Mouse (Mus musculus): ENCODE results near the gene Ssr2.

DNA sequence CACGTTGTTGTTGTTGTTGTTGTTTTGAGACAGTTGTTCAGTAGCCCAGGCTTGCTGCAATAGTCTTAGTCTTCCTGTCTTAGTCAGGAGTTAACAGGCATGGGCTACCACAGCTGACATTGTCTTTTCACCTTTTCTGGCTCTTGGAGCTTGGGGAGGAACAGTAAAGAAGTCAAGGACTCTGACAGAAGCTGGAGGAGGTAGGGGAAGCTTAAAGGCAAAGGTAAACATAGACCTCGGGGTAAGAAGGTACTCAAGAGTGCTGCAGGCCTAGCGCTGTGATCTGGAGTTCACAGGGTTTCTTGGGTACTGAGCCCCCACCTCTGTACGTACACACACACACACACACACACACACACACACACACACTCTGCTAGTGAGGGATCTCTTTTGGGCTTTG is 53.1 kb downstream of the Ssr2 start:
- TF ChIP-seq CTCF (IDR thresholded peaks at IDR 0.05) (no peak), EP300 (IDR thresholded peaks at IDR 0.05; ENCODE audit: insufficient read depth, low read depth, low read length) (no peak), POLR2A (IDR thresholded peaks at IDR 0.05; ENCODE audit: insufficient read depth, low read depth, low read length) (no peak)

Measured in heart, adult 2 months (tissue).